Mouse (Mus musculus): ENCODE data around the gene Tmbim1. TPM values are rescaled to one million over a fixed set of nuclear protein-coding genes. Genes with fewer than 3 reads are reported as not detected.
A peak's percentile ranks its signal among the peaks of the same experiment; 100 is the strongest.

Gene Tmbim1
- polyA plus RNA-seq, 1 experiment = 60.8 TPM

- WGBS = 3% methylated on average over 3 of the region's 3 CpGs
- TF ChIP-seq POLR2A (IDR thresholded peaks at IDR 0.05; ENCODE audit: low read depth, low read length) (no peak), CTCF (IDR thresholded peaks at IDR 0.05; ENCODE audit: extremely low read depth, insufficient read depth, insufficient read length, insufficient replicate concordance) (peak; percentile 59; the same call in 1 of the 2 replicates)
- Histone ChIP-seq H3K36me3 (ENCODE audit: control insufficient read depth, insufficient read depth, low read length) (no peaks in the 10 kb centered on the region), H3K4me3 (ENCODE audit: extremely low read depth, insufficient read depth, insufficient read length) (no peak overlapping the region), H3K27me3 (ENCODE audit: control insufficient read depth, insufficient read depth, low read length) (no peaks in the 10 kb centered on the region), H3K27ac (ENCODE audit: insufficient read depth, low read length) (no peak overlapping the region), H3K4me1 (ENCODE audit: control insufficient read depth, insufficient read depth, insufficient read length) (no peaks in the 10 kb centered on the region)
- peak; percentile 60 for DNase-seq (ENCODE audit: low read depth in 1 of 2, low spot score in 2 of 2)
Measured at GRCm38 (mm10) chr1:74313049-74313692, 7.7 kb upstream of the Tmbim1 start.

GRCm38 (mm10) chr1:74309767-74310166, 4.3 kb upstream of the Tmbim1 start:
- WGBS = 45% methylated on average over 3 of the region's 3 CpGs
- Histone ChIP-seq H3K27me3 (ENCODE audit: control insufficient read depth, insufficient read depth, low read length) (no peaks in the 10 kb centered on the region), H3K36me3 (ENCODE audit: control insufficient read depth, insufficient read depth, low read length) (no peaks in the 10 kb centered on the region), H3K4me3 (ENCODE audit: extremely low read depth, insufficient read depth, insufficient read length) (no peak overlapping the region), H3K4me1 (ENCODE audit: control insufficient read depth, insufficient read depth, insufficient read length) (no peaks in the 10 kb centered on the region), H3K27ac (ENCODE audit: insufficient read depth, low read length) (no peak overlapping the region)
- no peak for DNase-seq (ENCODE audit: low read depth in 1 of 2, low spot score in 2 of 2)
- TF ChIP-seq POLR2A (IDR thresholded peaks at IDR 0.05; ENCODE audit: low read depth, low read length) (no peak), CTCF (IDR thresholded peaks at IDR 0.05; ENCODE audit: extremely low read depth, insufficient read depth, insufficient read length, insufficient replicate concordance) (no peak)

GRCm38 (mm10) chr1:74308001-74308964, 2.9 kb upstream of the Tmbim1 start:
- no peak for TF ChIP-seq POLR2A (IDR thresholded peaks at IDR 0.05; ENCODE audit: low read depth, low read length)
- TF ChIP-seq CTCF (IDR thresholded peaks at IDR 0.05; ENCODE audit: extremely low read depth, insufficient read depth, insufficient read length, insufficient replicate concordance) = no peak
- no peak overlapping the region for H3K27ac ChIP-seq (ENCODE audit: insufficient read depth, low read length)
- no peak for DNase-seq (ENCODE audit: low read depth in 1 of 2, low spot score in 2 of 2)
- 65% methylated on average over 10 of the region's 10 CpGs for WGBS
- peaks cover 6% of the 10 kb centered on the region; the same call in 1 of the 2 replicates for H3K4me1 ChIP-seq (ENCODE audit: control insufficient read depth, insufficient read depth, insufficient read length)
- no peak overlapping the region for H3K4me3 ChIP-seq (ENCODE audit: extremely low read depth, insufficient read depth, insufficient read length)
- no peaks in the 10 kb centered on the region for H3K36me3 ChIP-seq (ENCODE audit: control insufficient read depth, insufficient read depth, low read length)
- H3K27me3 ChIP-seq (ENCODE audit: control insufficient read depth, insufficient read depth, low read length) = peaks cover 2% of the 10 kb centered on the region; the same call in 1 of the 2 replicates

- DNase-seq (ENCODE audit: low read depth in 1 of 2, low spot score in 2 of 2) = no peak
- Histone ChIP-seq H3K4me3 (ENCODE audit: extremely low read depth, insufficient read depth, insufficient read length) (no peak overlapping the region), H3K36me3 (ENCODE audit: control insufficient read depth, insufficient read depth, low read length) (no peaks in the 10 kb centered on the region), H3K4me1 (ENCODE audit: control insufficient read depth, insufficient read depth, insufficient read length) (peaks cover 6% of the 10 kb centered on the region; the same call in 1 of the 2 replicates), H3K27ac (ENCODE audit: insufficient read depth, low read length) (no peak overlapping the region), H3K27me3 (ENCODE audit: control insufficient read depth, insufficient read depth, low read length) (peaks cover 2% of the 10 kb centered on the region; the same call in 1 of the 2 replicates)
- TF ChIP-seq POLR2A (IDR thresholded peaks at IDR 0.05; ENCODE audit: low read depth, low read length) (no peak), CTCF (IDR thresholded peaks at IDR 0.05; ENCODE audit: extremely low read depth, insufficient read depth, insufficient read length, insufficient replicate concordance) (no peak)
- 82% methylated on average over 1 of the region's 1 CpGs for WGBS
Measured at GRCm38 (mm10) chr1:74307146-74307545, 1.7 kb upstream of the Tmbim1 start.

- Histone ChIP-seq H3K4me3 (ENCODE audit: extremely low read depth, insufficient read depth, insufficient read length) (no peak overlapping the region), H3K27me3 (ENCODE audit: control insufficient read depth, insufficient read depth, low read length) (peaks cover 2% of the 10 kb centered on the region; the same call in 1 of the 2 replicates), H3K4me1 (ENCODE audit: control insufficient read depth, insufficient read depth, insufficient read length) (peaks cover 6% of the 10 kb centered on the region; the same call in 1 of the 2 replicates), H3K36me3 (ENCODE audit: control insufficient read depth, insufficient read depth, low read length) (no peaks in the 10 kb centered on the region), H3K27ac (ENCODE audit: insufficient read depth, low read length) (no peak overlapping the region)
- WGBS = 93% methylated on average over 4 of the region's 4 CpGs
- TF ChIP-seq POLR2A (IDR thresholded peaks at IDR 0.05; ENCODE audit: low read depth, low read length) (no peak), CTCF (IDR thresholded peaks at IDR 0.05; ENCODE audit: extremely low read depth, insufficient read depth, insufficient read length, insufficient replicate concordance) (no peak)
- DNase-seq (ENCODE audit: low read depth in 1 of 2, low spot score in 2 of 2) = no peak
Measured at GRCm38 (mm10) chr1:74304946-74305345, 476 bp downstream of the Tmbim1 start.

- TF ChIP-seq POLR2A (IDR thresholded peaks at IDR 0.05; ENCODE audit: low read depth, low read length) (no peak), CTCF (IDR thresholded peaks at IDR 0.05; ENCODE audit: extremely low read depth, insufficient read depth, insufficient read length, insufficient replicate concordance) (no peak)
- Histone ChIP-seq H3K27ac (ENCODE audit: insufficient read depth, low read length) (peak overlapping the region; percentile 67), H3K4me1 (ENCODE audit: control insufficient read depth, insufficient read depth, insufficient read length) (peaks cover 6% of the 10 kb centered on the region; the same call in 1 of the 2 replicates), H3K27me3 (ENCODE audit: control insufficient read depth, insufficient read depth, low read length) (peaks cover 2% of the 10 kb centered on the region; the same call in 1 of the 2 replicates), H3K36me3 (ENCODE audit: control insufficient read depth, insufficient read depth, low read length) (no peaks in the 10 kb centered on the region), H3K4me3 (ENCODE audit: extremely low read depth, insufficient read depth, insufficient read length) (peak overlapping the region; percentile 69)
- DNase-seq (ENCODE audit: low read depth in 1 of 2, low spot score in 2 of 2) = no peak
- WGBS = 11% methylated on average over 12 of the region's 12 CpGs
Measured at GRCm38 (mm10) chr1:74304339-74304790, 1.1 kb downstream of the Tmbim1 start.
